In the genomic region with DNA sequence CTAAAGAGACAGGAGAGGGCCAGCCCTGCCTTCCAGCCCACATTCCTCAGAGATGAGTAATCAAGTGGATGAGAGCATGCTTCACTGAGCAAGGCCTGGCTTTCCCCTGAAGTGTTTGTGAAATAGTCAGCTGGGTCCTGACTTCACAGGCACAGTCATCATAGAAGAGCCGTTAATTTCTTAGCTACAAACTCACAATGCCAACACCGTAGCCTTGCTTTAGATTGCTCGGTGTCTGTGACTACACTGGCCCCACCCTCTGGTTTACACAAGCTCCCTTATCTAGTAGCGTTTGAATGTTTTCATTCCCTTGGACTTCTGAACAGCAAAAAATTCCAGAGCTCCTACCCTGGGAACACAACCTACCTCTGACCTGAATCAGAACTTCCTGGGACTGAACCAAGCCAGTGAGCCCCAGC, we compare ENCODE assay signal across 8 mouse cellular contexts. TPM values are rescaled to one million over a fixed set of nuclear protein-coding genes. Genes with fewer than 3 reads are reported as not detected.
A peak's percentile ranks its signal among the peaks of the same experiment; 100 is the strongest.
DNase-seq lines count a peak whose midpoint lies in the region; ATAC-seq lines count a peak whose summit lies in the region.

No protein-coding gene starts in this region.

- no peaks in the 10 kb centered on the region for H3K36me3 ChIP-seq in forebrain, embryonic 12.5 days (replicated peaks)
- no peaks in the 10 kb centered on the region for H3K36me3 ChIP-seq in kidney, embryonic 14.5 days (ENCODE audit: control insufficient read depth, insufficient read depth, low read length)

- peaks cover 12% of the 10 kb centered on the region for H3K4me1 ChIP-seq in forebrain, embryonic 12.5 days
- peaks cover 19% of the 10 kb centered on the region for H3K4me1 ChIP-seq in kidney, embryonic 14.5 days (ENCODE audit: control insufficient read depth, insufficient read depth, low read length)

- ATAC-seq in forebrain, embryonic 12.5 days (ENCODE audit: low FRiP score), result peak; percentile 88
- peak; percentile 96 for ATAC-seq in kidney, embryonic 14.5 days (ENCODE audit: low FRiP score, low TSS enrichment)

- intact Hi-C loops in gastrocnemius, postnatal 14 days (cut with DNase I; ENCODE audit: low total_unique reads), result no loop called here

- no peak overlapping the region for H3K9ac ChIP-seq in forebrain, embryonic 12.5 days
- H3K9ac ChIP-seq in kidney, embryonic 14.5 days (ENCODE audit: low read depth, low read length), result no peak overlapping the region

- 6% methylated on average over 4 of the region's 4 CpGs for WGBS in forebrain, embryonic 12.5 days
- 22% methylated on average over 4 of the region's 4 CpGs for WGBS in kidney, embryonic 14.5 days

- no peaks in the 10 kb centered on the region for H3K9me3 ChIP-seq in forebrain, embryonic 12.5 days
- H3K9me3 ChIP-seq in kidney, embryonic 14.5 days (ENCODE audit: control insufficient read depth, low read length), result no peaks in the 10 kb centered on the region

- DNase-seq in ovary, postnatal 36 days (ENCODE audit: low spot score), result peak; percentile 15
- no peak for DNase-seq in ovary, postnatal 10 days (ENCODE audit: low spot score)
- DNase-seq in lung, postnatal 36 days, result peak; percentile 85
- no peak for DNase-seq in cerebellum, adult 9-10 months
- DNase-seq in gastrocnemius, postnatal 4 days (ENCODE audit: low spot score in 2 of 2), result no peak
- DNase-seq in gastrocnemius, postnatal 14 days, result no peak

- H3K27me3 ChIP-seq in forebrain, embryonic 12.5 days, result peaks cover 8% of the 10 kb centered on the region; the same call in 1 of the 2 replicates
- H3K27me3 ChIP-seq in kidney, embryonic 14.5 days (ENCODE audit: control insufficient read depth, insufficient read depth, low read length), result no peaks in the 10 kb centered on the region

- H3K4me3 ChIP-seq in forebrain, embryonic 12.5 days (replicated peaks), result no peak overlapping the region
- H3K4me3 ChIP-seq in kidney, embryonic 14.5 days (ENCODE audit: low read length), result no peak overlapping the region

- H3K4me2 ChIP-seq in forebrain, embryonic 12.5 days, result no peak overlapping the region
- H3K4me2 ChIP-seq in kidney, embryonic 14.5 days (replicated peaks; ENCODE audit: low read depth, low read length), result 0 out of 2 replicates have a peak overlapping the region, but pooled peaks have one; percentile 2

- H3K27ac ChIP-seq in forebrain, embryonic 12.5 days, result no peak overlapping the region
- H3K27ac ChIP-seq in kidney, embryonic 14.5 days (ENCODE audit: low read depth, low read length), result peak overlapping the region; percentile 65

RNA-seq across cellular contexts. Expression of gene Pkp2, which starts 11.4 kb away (rescaled TPM):
- 2.4 and 2.9 TPM in 2 replicates for polyA plus RNA-seq in forebrain, embryonic 12.5 days (2016; fragmentation: Nextera tagmentation; extraction: Ambion mirVana)
- polyA plus RNA-seq in kidney, embryonic 14.5 days (2014; fragmentation: Nextera tagmentation; extraction: Ambion mirVana), result 6.2 and 10.1 TPM in 2 replicates
- total RNA-seq in gastrocnemius, postnatal 4 days (2021), result 1 to 10 TPM; 1.2 to 1.3 TPM
- 1 to 10 TPM; 1.2 TPM for total RNA-seq in gastrocnemius, postnatal 14 days (2021)

Comparison
In these comparisons a context has a peak if more than half of its experiments do, and no peak if none do; other contexts are left out.
1. DNase-seq: peak in ovary, postnatal 36 days (single experiment) and lung, postnatal 36 days (single experiment); none in ovary, postnatal 10 days (single experiment), cerebellum, adult 9-10 months (single experiment), gastrocnemius, postnatal 4 days (0 of 2) and gastrocnemius, postnatal 14 days (single experiment).